Mouse (Mus musculus): ENCODE measurements at regions not wholly inside any gene's neighbourhood (a gene's known extent, or its start where the extent isn't known, plus 50 kb on each side); places are given as distances from the start of the nearest gene placed in this dataset.

DNA sequence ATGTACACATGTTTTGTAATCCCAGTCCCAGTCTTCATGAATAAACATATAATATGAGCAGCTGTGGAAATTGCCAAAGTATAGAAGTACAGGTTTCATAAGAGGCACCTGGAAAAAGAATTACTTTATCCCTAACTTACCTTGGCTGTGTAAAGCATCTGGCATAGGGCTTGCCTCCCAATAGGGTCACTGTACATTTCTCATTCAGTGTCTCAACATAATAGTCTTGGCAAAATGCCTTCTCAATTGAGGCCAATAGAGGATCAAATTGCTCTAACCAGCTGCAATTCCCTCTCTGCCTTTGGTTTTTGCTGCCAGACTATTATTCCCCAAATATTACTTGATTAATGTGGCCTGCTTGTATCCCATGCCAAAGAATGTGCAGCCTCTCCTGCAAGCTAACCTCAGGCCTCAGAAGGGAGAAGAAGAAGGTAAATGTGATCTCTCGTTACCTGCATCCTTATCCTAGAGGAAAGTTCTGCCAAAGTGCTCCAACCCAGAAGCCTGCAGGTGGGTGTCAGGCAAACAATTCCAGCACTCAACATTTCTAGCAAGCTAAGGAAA lies 158.2 kb upstream of the Cp start:
- H3K36me3 ChIP-seq (ENCODE audit: control insufficient read depth, insufficient read depth): no peaks in the 10 kb centered on the region
- no peaks in the 10 kb centered on the region for H3K79me2 ChIP-seq (ENCODE audit: control insufficient read depth, insufficient read depth)
- no peak for TF ChIP-seq CEBPB (IDR thresholded peaks at IDR 0.05; ENCODE audit: low read depth)
- TF ChIP-seq MAX (IDR thresholded peaks at IDR 0.05): no peak
- TF ChIP-seq MYOG (IDR thresholded peaks at IDR 0.05; ENCODE audit: control insufficient read depth, extremely low read depth, insufficient read length): no peak
- TF ChIP-seq MYOD1 (IDR thresholded peaks at IDR 0.05; ENCODE audit: control insufficient read depth, insufficient read length, low read depth): no peak
- TF ChIP-seq FOSL1 (IDR thresholded peaks at IDR 0.05; ENCODE audit: insufficient read depth, low read length, poor library complexity, severe bottlenecking): no peak
- TF ChIP-seq CTCF (IDR thresholded peaks at IDR 0.05; ENCODE audit: control insufficient read depth, insufficient read depth, insufficient read length): no peak
- TF ChIP-seq USF1 (IDR thresholded peaks at IDR 0.05; ENCODE audit: low read depth): no peak
- H3K27me3 ChIP-seq (ENCODE audit: control insufficient read depth, insufficient read depth, insufficient read length): no peaks in the 10 kb centered on the region
- H3ac ChIP-seq (ENCODE audit: control insufficient read depth, insufficient read length, low read depth): no peak overlapping the region
- H3K4me3 ChIP-seq (ENCODE audit: insufficient read depth, poor library complexity, severe bottlenecking): no peak overlapping the region
- no peaks in the 10 kb centered on the region for H3K79me3 ChIP-seq (ENCODE audit: low read depth)

DNA sequence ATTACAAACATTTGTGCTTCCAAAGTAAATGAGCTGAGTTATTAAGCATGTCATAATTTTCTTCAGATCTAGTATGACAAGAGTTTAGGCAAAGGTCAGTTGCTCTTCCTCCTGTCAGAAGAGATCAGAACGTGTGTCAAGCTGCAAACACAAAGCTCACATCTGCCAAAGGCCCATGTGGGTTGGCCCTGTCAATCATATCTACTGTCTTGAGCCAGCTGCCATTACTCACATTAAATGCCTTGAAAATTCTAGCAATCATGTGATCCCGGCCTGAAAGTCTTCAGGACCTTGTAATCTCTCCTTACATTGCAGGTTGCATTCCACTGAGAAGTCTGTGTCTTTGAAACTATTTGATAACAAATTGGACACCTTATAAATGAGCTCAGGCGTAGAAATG lies 146.8 kb upstream of the Cp start:
- Histone ChIP-seq H3K27me3 (ENCODE audit: control insufficient read depth, insufficient read depth, insufficient read length) (no peaks in the 10 kb centered on the region), H3K4me3 (ENCODE audit: insufficient read depth, poor library complexity, severe bottlenecking) (no peak overlapping the region), H3K36me3 (ENCODE audit: control insufficient read depth, insufficient read depth) (no peaks in the 10 kb centered on the region), H3K79me3 (ENCODE audit: low read depth) (no peaks in the 10 kb centered on the region), H3K79me2 (ENCODE audit: control insufficient read depth, insufficient read depth) (no peaks in the 10 kb centered on the region), H3ac (ENCODE audit: control insufficient read depth, insufficient read length, low read depth) (no peak overlapping the region)
- TF ChIP-seq MYOG (IDR thresholded peaks at IDR 0.05; ENCODE audit: control insufficient read depth, extremely low read depth, insufficient read length) (no peak), FOSL1 (IDR thresholded peaks at IDR 0.05; ENCODE audit: insufficient read depth, low read length, poor library complexity, severe bottlenecking) (no peak), CEBPB (IDR thresholded peaks at IDR 0.05; ENCODE audit: low read depth) (no peak), MAX (IDR thresholded peaks at IDR 0.05) (no peak), MYOD1 (IDR thresholded peaks at IDR 0.05; ENCODE audit: control insufficient read depth, insufficient read length, low read depth) (no peak), USF1 (IDR thresholded peaks at IDR 0.05; ENCODE audit: low read depth) (no peak), CTCF (IDR thresholded peaks at IDR 0.05; ENCODE audit: control insufficient read depth, insufficient read depth, insufficient read length) (no peak)

DNA sequence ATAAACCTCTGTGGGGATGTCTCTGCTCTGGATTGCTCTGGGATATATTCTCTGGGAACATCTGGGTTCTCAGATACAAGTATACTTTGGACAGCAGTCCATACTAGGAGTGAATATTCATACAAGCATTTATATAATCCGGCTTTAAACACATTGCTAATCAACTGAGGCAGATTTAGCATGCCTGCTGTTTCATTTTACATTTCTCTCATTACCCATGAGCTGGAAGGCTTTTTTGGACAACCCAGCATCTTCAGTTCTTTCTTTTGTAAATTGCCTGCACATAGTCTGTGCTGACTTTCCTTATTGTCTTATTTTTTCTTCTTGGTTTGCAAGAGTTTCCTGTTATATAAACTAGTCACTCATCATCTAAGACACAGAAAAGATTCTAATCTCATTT lies 131.9 kb upstream of the Cp start:
- Histone ChIP-seq H3K79me2 (ENCODE audit: control insufficient read depth, insufficient read depth) (no peaks in the 10 kb centered on the region), H3K36me3 (ENCODE audit: control insufficient read depth, insufficient read depth) (no peaks in the 10 kb centered on the region), H3K4me3 (ENCODE audit: insufficient read depth, poor library complexity, severe bottlenecking) (no peak overlapping the region), H3K79me3 (ENCODE audit: low read depth) (no peaks in the 10 kb centered on the region), H3ac (ENCODE audit: control insufficient read depth, insufficient read length, low read depth) (no peak overlapping the region), H3K27me3 (ENCODE audit: control insufficient read depth, insufficient read depth, insufficient read length) (no peaks in the 10 kb centered on the region)
- no peak for TF ChIP-seq CTCF (IDR thresholded peaks at IDR 0.05; ENCODE audit: control insufficient read depth, insufficient read depth, insufficient read length)
- TF ChIP-seq MYOG (IDR thresholded peaks at IDR 0.05; ENCODE audit: control insufficient read depth, extremely low read depth, insufficient read length): no peak
- no peak for TF ChIP-seq FOSL1 (IDR thresholded peaks at IDR 0.05; ENCODE audit: insufficient read depth, low read length, poor library complexity, severe bottlenecking)
- TF ChIP-seq CEBPB (IDR thresholded peaks at IDR 0.05; ENCODE audit: low read depth): no peak

DNA sequence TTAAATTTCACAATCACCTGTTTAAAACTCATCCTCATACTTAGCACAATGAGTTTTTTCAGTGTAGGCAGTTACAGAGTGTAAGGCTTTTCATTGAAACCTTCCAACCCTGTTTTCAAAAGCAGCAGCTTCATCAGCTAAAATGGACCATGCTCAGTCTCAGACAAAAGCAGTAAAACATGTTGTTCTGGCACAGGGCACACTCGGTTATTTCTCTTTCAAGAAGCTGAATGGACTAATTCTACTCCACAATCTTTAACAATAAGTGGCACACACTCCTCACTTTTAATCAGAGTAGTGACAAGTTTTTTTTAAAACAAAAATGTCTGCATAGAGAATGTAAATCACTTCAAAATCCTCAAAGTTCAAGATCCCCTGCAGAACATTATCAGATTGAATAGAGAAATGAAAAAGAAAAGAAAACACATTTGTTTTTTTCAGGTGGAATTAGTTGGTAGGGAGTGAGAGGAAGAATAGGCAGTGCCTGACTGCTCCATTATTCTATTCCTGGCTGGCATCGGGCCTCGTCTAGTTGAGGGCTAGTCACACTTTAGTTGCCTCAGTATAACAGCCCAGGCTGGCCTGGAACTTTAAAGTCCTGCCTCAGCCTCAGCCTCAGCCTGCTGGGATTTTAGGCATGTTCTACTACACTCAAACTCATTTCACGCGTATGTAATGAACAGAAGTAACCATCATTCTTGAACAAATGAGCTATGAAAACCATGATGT lies 128.2 kb upstream of the Cp start:
- no peak for TF ChIP-seq USF1 (IDR thresholded peaks at IDR 0.05; ENCODE audit: low read depth)
- TF ChIP-seq MAX (IDR thresholded peaks at IDR 0.05): no peak
- no peak for TF ChIP-seq MYOG (IDR thresholded peaks at IDR 0.05; ENCODE audit: control insufficient read depth, extremely low read depth, insufficient read length)
- Histone ChIP-seq H3K79me3 (ENCODE audit: low read depth) (no peaks in the 10 kb centered on the region), H3ac (ENCODE audit: control insufficient read depth, insufficient read length, low read depth) (no peak overlapping the region), H3K27me3 (ENCODE audit: control insufficient read depth, insufficient read depth, insufficient read length) (no peaks in the 10 kb centered on the region), H3K79me2 (ENCODE audit: control insufficient read depth, insufficient read depth) (no peaks in the 10 kb centered on the region), H3K4me3 (ENCODE audit: insufficient read depth, poor library complexity, severe bottlenecking) (no peak overlapping the region), H3K36me3 (ENCODE audit: control insufficient read depth, insufficient read depth) (no peaks in the 10 kb centered on the region)

DNA sequence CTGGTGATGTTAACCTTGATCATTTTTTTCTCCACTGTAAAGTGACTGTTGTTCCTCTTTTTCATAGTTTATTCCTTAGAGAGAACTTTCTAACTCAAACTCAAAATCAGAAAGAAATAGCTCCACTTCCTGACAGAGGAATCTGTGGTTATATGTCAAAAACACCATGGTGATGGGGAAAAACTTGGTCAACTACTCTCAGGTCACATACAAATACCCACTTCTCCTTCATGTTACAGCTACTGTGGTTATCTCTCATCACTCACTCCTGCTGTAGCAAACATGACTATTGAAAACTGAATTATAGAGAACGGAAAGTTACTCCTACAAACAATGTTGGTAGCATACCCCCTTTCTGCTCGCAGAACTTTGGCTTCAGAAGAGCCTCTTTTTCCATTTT lies 127.1 kb upstream of the Cp start:
- TF ChIP-seq CEBPB (IDR thresholded peaks at IDR 0.05; ENCODE audit: low read depth): no peak
- no peak for TF ChIP-seq USF1 (IDR thresholded peaks at IDR 0.05; ENCODE audit: low read depth)
- no peak for TF ChIP-seq MAX (IDR thresholded peaks at IDR 0.05)
- no peak for TF ChIP-seq CTCF (IDR thresholded peaks at IDR 0.05; ENCODE audit: control insufficient read depth, insufficient read depth, insufficient read length)
- TF ChIP-seq MYOD1 (IDR thresholded peaks at IDR 0.05; ENCODE audit: control insufficient read depth, insufficient read length, low read depth): no peak
- no peak for TF ChIP-seq MYOG (IDR thresholded peaks at IDR 0.05; ENCODE audit: control insufficient read depth, extremely low read depth, insufficient read length)
- no peak for TF ChIP-seq FOSL1 (IDR thresholded peaks at IDR 0.05; ENCODE audit: insufficient read depth, low read length, poor library complexity, severe bottlenecking)
- no peaks in the 10 kb centered on the region for H3K36me3 ChIP-seq (ENCODE audit: control insufficient read depth, insufficient read depth)
- no peaks in the 10 kb centered on the region for H3K79me3 ChIP-seq (ENCODE audit: low read depth)

More for the DNA sequence above, 127.1 kb upstream of the Cp start:
- no peak overlapping the region for H3ac ChIP-seq (ENCODE audit: control insufficient read depth, insufficient read length, low read depth)
- H3K27me3 ChIP-seq (ENCODE audit: control insufficient read depth, insufficient read depth, insufficient read length): no peaks in the 10 kb centered on the region
- H3K4me3 ChIP-seq (ENCODE audit: insufficient read depth, poor library complexity, severe bottlenecking): no peak overlapping the region
- no peaks in the 10 kb centered on the region for H3K79me2 ChIP-seq (ENCODE audit: control insufficient read depth, insufficient read depth)
